In the genomic region with DNA sequence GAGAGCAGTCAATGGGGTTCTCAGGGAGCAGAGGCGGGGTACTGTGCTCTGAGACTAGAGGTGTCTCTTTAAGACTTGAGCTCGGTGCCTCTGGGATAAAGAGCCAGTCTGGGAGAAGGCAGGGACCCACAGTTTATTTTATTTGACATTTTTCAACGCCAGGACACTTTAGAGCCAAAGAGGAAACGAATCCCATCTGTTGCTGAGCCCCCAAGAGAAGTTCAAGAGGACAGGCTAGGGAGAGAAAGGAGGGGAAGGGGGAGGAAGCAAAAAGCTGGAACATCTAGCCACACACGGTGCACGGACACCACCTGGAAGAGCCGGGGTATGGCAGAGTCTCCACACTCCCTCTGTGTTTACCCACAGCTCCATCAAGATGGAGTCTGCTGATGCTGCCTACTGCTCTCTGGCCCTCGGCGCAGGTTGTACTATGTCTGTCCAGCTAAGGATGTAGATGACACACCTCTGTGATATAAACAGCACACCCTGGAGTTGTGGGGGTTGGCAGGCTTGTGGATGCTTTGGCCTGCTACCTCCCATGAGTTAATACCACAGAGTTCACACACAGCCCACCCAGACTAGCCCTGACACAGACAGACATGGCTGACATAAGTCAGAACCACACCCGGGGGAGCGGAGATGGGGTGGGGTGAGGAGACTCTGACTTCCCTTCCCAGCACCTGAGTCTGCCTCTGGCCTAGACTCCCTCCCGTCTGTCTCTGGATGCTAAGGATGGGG, we compare ENCODE assay signal across 10 mouse cellular contexts.
A peak's percentile ranks its signal among the peaks of the same experiment; 100 is the strongest.
DNase-seq lines count a peak whose midpoint lies in the region; ATAC-seq and TF ChIP-seq lines count a peak whose summit lies in the region.
"Had no signal": no experiment of that assay in that cellular context is flagged by ENCODE, and none has a peak within 500 bp of the region (broad histone marks: within the 10 kb centered on the region; RNA-seq: fewer than 3 reads in every experiment).

No protein-coding gene starts in this region.

- DNase-seq in hindbrain, postnatal 0 days (ENCODE audit: low spot score) = no peak
- DNase-seq in midbrain, embryonic 10.5 days (ENCODE audit: low spot score) = no peak
- no peak for DNase-seq in adrenal gland, adult (ENCODE audit: inconsistent age in 2 of 2, low spot score in 1 of 2)
- DNase-seq in gastrocnemius, postnatal 25 days = no peak
- DNase-seq: cerebellum, postnatal 36 days; kidney, adult 18-20 months had no signal

- H3K9ac ChIP-seq in hindbrain, postnatal 0 days (replicated peaks; ENCODE audit: low read length) = no peak overlapping the region
- H3K9ac ChIP-seq in hindbrain, embryonic 12.5 days = no peak overlapping the region
- H3K9ac ChIP-seq in midbrain, embryonic 15.5 days = no peak overlapping the region
- H3K9ac ChIP-seq in heart, embryonic 13.5 days = peak overlapping the region; percentile 1; the same call in 1 of the 2 replicates
- H3K9ac ChIP-seq in stomach, embryonic 15.5 days = no peak overlapping the region

- ATAC-seq in hindbrain, postnatal 0 days = peak; percentile 33; the same call in 1 of the 2 replicates
- no peak for ATAC-seq in hindbrain, embryonic 12.5 days (ENCODE audit: low FRiP score)
- ATAC-seq in midbrain, embryonic 15.5 days (replicated peaks) = no peak
- ATAC-seq in heart, embryonic 13.5 days (ENCODE audit: extremely low read depth, insufficient number of reproducible peaks, low FRiP score, low TSS enrichment) = peak; percentile 65; the same call in 1 of the 2 replicates
- peak; percentile 66 for ATAC-seq in stomach, embryonic 15.5 days (ENCODE audit: insufficient read depth, low FRiP score, low read depth)

- no peak for TF ChIP-seq CTCF in hindbrain, postnatal 0 days (IDR thresholded peaks at IDR 0.05; ENCODE audit: low read depth)

- no peaks in the 10 kb centered on the region for H3K27me3 ChIP-seq in hindbrain, postnatal 0 days (ENCODE audit: insufficient read depth, low read length)
- H3K27me3 ChIP-seq in hindbrain, embryonic 12.5 days = no peaks in the 10 kb centered on the region
- no peaks in the 10 kb centered on the region for H3K27me3 ChIP-seq in midbrain, embryonic 10.5 days (ENCODE audit: low read depth, poor library complexity, severe bottlenecking)
- no peaks in the 10 kb centered on the region for H3K27me3 ChIP-seq in midbrain, embryonic 15.5 days (replicated peaks)
- no peaks in the 10 kb centered on the region for H3K27me3 ChIP-seq in heart, embryonic 13.5 days (replicated peaks)
- H3K27me3 ChIP-seq in stomach, embryonic 15.5 days (replicated peaks) = no peaks in the 10 kb centered on the region

- H3K9me3 ChIP-seq in hindbrain, postnatal 0 days (ENCODE audit: low read length) = no peaks in the 10 kb centered on the region
- H3K9me3 ChIP-seq in hindbrain, embryonic 12.5 days (replicated peaks) = no peaks in the 10 kb centered on the region
- H3K9me3 ChIP-seq in midbrain, embryonic 10.5 days (replicated peaks) = peaks cover 4% of the 10 kb centered on the region; the same call in 1 of the 2 replicates
- H3K9me3 ChIP-seq in midbrain, embryonic 15.5 days = no peaks in the 10 kb centered on the region
- H3K9me3 ChIP-seq in heart, embryonic 13.5 days = peaks cover 4% of the 10 kb centered on the region
- H3K9me3 ChIP-seq in stomach, embryonic 15.5 days = no peaks in the 10 kb centered on the region

- H3K4me2 ChIP-seq in hindbrain, postnatal 0 days (ENCODE audit: low read depth, low read length) = no peak overlapping the region
- H3K4me2 ChIP-seq in hindbrain, embryonic 12.5 days (replicated peaks) = no peak overlapping the region
- no peak overlapping the region for H3K4me2 ChIP-seq in midbrain, embryonic 15.5 days
- peak overlapping the region; percentile 43 for H3K4me2 ChIP-seq in heart, embryonic 13.5 days
- peak overlapping the region; percentile 33 for H3K4me2 ChIP-seq in stomach, embryonic 15.5 days

- peaks cover 8% of the 10 kb centered on the region; the same call in 1 of the 2 replicates for H3K36me3 ChIP-seq in hindbrain, postnatal 0 days (ENCODE audit: insufficient read depth, low read length)
- H3K36me3 ChIP-seq in hindbrain, embryonic 12.5 days = peaks cover 6% of the 10 kb centered on the region
- H3K36me3 ChIP-seq in midbrain, embryonic 10.5 days = peaks cover 18% of the 10 kb centered on the region
- 0 out of 2 replicates have a peak, but pooled peaks cover 3% of the 10 kb centered on the region for H3K36me3 ChIP-seq in midbrain, embryonic 15.5 days (replicated peaks)
- H3K36me3 ChIP-seq in heart, embryonic 13.5 days = peaks cover 12% of the 10 kb centered on the region
- H3K36me3 ChIP-seq in stomach, embryonic 15.5 days = peaks cover 3% of the 10 kb centered on the region; the same call in 1 of the 2 replicates

- H3K4me3 ChIP-seq in hindbrain, postnatal 0 days (ENCODE audit: low read length) = no peak overlapping the region
- no peak overlapping the region for H3K4me3 ChIP-seq in hindbrain, embryonic 12.5 days
- no peak overlapping the region for H3K4me3 ChIP-seq in midbrain, embryonic 10.5 days
- H3K4me3 ChIP-seq in midbrain, embryonic 15.5 days = no peak overlapping the region
- no peak overlapping the region for H3K4me3 ChIP-seq in heart, embryonic 13.5 days
- no peak overlapping the region; the same call in 1 of the 2 replicates for H3K4me3 ChIP-seq in stomach, embryonic 15.5 days (replicated peaks)

- H3K4me1 ChIP-seq in hindbrain, postnatal 0 days (ENCODE audit: insufficient read depth, low read length) = peaks cover 11% of the 10 kb centered on the region; the same call in 1 of the 2 replicates
- peaks cover 4% of the 10 kb centered on the region for H3K4me1 ChIP-seq in hindbrain, embryonic 12.5 days
- H3K4me1 ChIP-seq in midbrain, embryonic 10.5 days = peaks cover 12% of the 10 kb centered on the region
- H3K4me1 ChIP-seq in midbrain, embryonic 15.5 days = peaks cover 6% of the 10 kb centered on the region
- peaks cover 46% of the 10 kb centered on the region for H3K4me1 ChIP-seq in heart, embryonic 13.5 days
- H3K4me1 ChIP-seq in stomach, embryonic 15.5 days = peaks cover 14% of the 10 kb centered on the region

- WGBS in hindbrain, postnatal 0 days = 69% methylated on average over 12 of the region's 12 CpGs
- WGBS in hindbrain, embryonic 12.5 days = 72% methylated on average over 12 of the region's 12 CpGs
- WGBS in midbrain, embryonic 10.5 days = 77% methylated on average over 12 of the region's 12 CpGs
- WGBS in midbrain, embryonic 15.5 days = 85% methylated on average over 12 of the region's 12 CpGs
- WGBS in heart, embryonic 13.5 days = 27% methylated on average over 12 of the region's 12 CpGs
- 31% methylated on average over 12 of the region's 12 CpGs for WGBS in stomach, embryonic 15.5 days

- no peak overlapping the region; the same call in 1 of the 2 replicates for H3K27ac ChIP-seq in hindbrain, postnatal 0 days
- no peak overlapping the region for H3K27ac ChIP-seq in hindbrain, embryonic 12.5 days
- peak overlapping the region; percentile 33; the same call in 1 of the 2 replicates for H3K27ac ChIP-seq in midbrain, embryonic 10.5 days (replicated peaks)
- H3K27ac ChIP-seq in midbrain, embryonic 15.5 days = no peak overlapping the region
- peak overlapping the region; percentile 94 for H3K27ac ChIP-seq in heart, embryonic 13.5 days (replicated peaks)
- H3K27ac ChIP-seq in stomach, embryonic 15.5 days = peak overlapping the region; percentile 67

Comparison
In these comparisons a context has a peak if more than half of its experiments do, and no peak if none do; other contexts are left out.
1. ATAC-seq: peak in hindbrain, postnatal 0 days (single experiment), heart, embryonic 13.5 days (single experiment) and stomach, embryonic 15.5 days (single experiment); none in hindbrain, embryonic 12.5 days (single experiment) and midbrain, embryonic 15.5 days (single experiment).
2. H3K27ac ChIP-seq: peak in midbrain, embryonic 10.5 days (single experiment), heart, embryonic 13.5 days (single experiment) and stomach, embryonic 15.5 days (single experiment); none in hindbrain, postnatal 0 days (single experiment), hindbrain, embryonic 12.5 days (single experiment) and midbrain, embryonic 15.5 days (single experiment).
3. H3K4me2 ChIP-seq: peak in heart, embryonic 13.5 days (single experiment) and stomach, embryonic 15.5 days (single experiment); none in hindbrain, postnatal 0 days (single experiment), hindbrain, embryonic 12.5 days (single experiment) and midbrain, embryonic 15.5 days (single experiment).